Mouse (Mus musculus): ENCODE results near the gene U2af1l4.

U2af1l4 gene

DNA sequence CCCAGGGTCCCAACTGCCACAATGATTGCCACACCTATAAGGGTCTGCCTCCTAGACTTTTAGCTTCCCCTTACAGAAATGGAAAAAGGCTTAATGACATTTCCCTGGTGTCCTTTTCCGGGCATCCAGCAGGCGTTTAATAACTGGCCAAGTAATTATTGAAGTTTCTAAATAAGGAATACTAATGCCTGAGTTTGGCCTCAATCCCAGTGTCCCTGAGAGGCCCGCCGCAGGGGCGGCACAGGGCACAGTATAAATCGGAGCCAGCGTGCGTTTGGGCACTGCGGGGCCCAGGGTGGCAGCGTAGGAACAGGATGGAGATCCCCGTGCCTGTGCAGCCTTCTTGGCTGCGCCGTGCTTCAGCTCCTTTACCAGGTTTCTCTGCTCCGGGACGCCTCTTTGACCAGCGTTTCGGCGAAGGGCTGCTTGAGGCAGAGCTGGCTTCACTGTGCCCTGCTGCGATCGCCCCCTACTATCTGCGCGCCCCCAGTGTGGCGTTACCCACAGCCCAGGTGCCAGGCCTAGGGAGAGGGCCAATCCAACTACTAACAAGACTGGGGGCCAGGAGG, 10.0 kb upstream of the U2af1l4 start:
- DNase-seq, result peak; percentile 62 to 67

DNA sequence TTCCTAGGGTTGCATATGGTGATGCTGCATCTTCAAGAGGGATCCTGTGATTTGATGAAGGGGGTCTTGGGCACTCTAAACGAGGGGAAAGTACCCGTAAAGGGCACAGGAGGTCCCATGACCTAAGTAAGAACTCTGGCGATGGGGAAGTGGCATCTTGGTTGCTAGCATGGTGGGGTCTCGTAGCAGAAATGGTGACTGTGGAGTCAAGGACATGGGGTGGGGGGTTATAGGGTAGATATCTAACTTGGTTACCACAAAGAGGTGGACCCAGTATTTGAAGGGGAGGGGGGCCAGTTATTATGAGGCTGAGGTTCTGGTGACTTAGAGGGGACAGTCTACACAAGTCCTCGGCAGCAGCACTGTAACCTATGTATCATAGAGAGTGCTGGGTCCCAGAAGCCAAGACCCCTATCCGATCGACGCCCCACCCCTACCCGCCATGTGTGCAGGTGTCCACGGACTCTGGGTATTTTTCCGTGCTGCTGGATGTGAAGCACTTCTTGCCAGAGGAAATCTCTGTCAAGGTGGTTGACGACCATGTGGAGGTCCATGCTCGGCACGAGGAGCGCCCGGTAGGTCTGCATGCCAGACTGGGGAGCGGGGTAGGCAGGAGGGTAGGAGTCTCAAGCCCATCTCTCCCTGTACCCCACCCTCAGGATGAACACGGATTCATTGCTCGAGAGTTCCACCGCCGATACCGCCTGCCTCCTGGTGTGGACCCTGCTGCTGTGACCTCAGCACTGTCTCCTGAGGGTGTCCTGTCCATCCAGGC, 9.1 kb upstream of the U2af1l4 start:
- DNase-seq, result no peak

DNA sequence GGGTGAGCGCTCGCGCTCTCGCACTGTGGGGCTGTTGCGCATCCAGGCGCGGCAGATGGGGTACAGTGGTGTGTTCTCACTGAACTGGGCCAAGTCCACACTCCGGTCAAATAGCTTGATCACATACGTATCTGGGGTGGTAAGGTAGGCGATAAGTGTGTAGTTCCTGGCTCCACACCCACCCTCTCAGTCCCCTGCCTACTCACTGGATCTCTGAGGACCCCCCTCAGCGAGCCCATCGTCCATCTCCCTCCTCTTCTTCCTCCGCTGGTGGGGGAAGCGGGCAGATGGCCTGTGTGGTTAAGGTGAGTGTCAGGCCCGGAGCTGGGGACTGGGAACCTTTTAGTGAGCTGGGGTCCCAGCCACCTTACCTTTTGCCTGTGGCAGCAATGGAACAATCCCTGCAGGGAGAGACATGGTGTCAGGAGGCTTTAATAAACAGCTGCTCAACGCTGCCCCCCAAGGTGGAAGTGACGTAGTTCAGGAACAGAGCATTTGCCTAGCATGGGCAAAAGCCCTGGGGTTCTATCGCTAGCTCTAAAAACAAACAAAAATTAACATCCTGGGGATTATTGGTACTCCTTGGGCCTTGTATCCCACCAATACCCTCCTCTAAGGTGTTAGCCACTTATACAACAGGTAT, 6.1 kb upstream of the U2af1l4 start:
- DNase-seq, result no peak

DNA sequence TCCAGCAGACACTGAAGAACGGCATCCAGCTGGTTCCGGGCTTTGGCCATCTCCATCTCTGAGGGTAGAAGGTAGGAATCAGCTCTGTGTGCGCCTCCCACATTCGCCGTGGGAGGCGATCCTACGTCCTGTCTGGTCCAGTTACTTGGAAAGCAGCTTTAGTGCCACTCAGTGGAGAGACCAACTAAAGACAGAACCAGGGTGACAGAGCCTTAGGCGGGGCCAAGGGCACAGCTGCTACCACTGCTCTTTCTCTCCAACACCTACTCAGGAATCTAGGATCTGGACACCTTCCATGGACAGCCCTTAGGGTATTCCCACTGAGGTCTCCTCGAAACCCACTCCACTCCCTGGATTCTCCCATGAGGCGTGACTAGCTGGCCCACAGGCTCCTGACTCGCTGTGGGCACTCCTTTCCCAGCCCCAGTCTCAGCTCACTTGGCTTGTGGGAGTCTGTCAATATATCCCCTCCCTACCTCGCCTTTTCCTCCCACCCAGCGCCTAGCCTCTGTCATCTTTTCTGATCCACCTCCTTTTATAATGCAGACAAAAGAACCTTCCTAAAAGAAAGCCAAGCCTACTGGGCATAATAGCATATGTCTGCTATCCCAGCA, 5.1 kb upstream of the U2af1l4 start:
- DNase-seq, result no peak

DNA sequence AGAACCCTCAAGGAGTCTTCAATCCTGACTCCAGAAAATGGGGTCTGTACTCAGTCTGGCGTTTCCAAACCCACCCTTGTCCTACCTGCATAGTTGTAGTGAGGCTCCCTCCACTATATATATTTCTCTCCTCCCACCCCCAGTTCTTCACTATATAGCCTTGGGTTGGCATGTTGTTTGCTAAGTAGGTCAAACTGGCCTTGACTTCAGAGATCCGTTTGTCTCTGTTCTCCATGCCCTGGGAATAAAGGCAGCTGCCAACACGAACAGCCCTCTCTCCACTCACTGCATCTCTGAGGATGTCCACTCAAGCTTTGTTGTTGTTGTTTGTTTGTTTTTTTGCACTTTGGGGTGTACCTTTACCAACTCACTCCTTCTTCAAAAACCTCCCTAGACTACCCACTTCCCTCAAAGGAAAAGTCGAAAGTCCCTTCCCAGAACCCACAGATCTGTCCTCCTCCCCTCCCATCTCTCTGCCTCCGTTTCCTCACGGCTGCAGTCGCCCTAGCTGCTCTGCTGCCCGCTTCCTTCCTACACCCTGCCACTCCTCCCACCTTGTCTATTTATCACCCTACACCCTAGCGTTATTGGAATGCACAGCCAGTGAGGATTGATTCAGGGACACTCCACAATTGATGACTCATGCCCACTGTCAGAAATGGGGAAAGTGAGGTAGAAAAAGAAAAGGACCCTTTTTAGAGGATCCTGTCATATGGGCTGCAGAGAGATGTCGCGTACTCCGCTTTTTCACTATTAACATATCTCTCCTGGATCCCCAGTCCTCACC, 4.3 kb upstream of the U2af1l4 start:
- no peak for DNase-seq

DNA sequence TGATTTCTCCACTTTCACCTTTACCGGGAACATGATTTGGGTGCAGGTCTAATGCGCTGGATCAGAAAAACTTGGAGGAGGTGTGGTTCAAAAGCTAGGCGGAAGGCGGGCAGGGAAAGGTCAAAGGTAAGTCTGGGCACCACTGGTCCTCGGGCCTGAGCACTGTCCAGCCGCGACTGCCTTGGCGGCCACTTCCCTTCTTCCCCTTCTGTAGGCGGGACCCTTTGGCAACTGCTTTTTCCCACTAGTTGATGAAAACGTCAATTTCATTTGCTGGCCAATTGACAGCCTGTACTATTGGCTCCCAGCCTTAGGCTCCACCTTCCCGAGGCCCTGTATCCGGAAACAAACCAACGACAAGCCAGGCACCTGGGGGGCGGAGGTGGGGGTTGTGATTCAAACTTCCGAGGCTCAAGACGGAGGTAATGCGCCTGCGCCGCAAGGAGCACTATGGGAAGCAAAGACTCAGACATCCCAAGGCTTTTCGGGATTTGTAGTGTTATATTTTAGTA, 3.6 kb upstream of the U2af1l4 start, which contains the start of gene Lin37:
Gene Lin37 (minus strand): TSS at position 396 of the 512 bp plus-strand sequence.
- DNase-seq, result peak; percentile 98 to 99

DNA sequence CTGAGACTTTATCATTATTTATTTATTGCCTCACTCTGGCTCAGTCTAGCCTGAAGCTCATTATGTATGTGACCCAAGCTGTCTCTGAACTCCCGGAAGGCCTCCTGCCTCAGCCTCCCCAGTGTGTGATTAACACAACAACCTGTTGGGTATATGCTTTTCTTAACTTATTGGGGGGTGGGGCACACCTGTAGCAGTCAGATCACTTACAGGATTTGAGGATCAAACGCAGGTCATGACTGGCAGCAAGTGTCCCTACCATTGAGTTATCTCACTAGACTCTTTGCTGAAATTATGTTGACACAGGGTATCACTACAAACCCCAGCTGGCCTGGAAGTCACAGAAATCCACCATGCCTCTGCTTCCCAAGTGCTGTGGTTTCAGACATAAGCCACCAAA, 2.8 kb upstream of the U2af1l4 start:
- DNase-seq, result no peak

DNA sequence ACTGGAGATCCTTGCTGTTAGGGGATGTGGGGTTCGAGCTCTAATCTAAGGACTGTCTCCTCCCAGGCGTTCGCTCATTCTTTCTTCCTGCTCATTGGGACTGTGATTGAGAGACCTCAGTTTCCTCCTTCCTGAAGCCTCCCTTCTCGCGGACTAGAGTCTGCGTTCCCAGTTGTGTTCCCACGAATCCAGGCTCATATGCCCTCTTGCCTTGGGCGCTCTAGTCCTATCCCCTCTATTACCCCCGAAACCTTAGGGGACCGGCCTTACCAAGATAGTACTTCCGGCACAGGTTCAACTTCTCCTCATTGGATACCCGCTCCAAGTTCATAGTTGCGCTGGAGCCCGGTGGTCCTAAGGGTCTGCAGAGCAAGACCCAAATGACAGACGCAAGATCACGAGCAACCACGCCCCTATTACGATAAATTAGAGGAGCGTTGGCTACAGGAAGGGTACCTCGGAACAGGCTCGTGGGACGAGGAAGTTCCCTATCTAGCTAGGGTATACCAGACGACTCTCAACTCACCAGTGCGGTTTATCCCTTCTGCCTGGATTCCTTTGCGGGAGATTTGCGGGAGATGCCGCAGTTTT, 480 bp upstream of the U2af1l4 start:
- peak in 1 of 2 experiments; percentile 34 for DNase-seq

DNA sequence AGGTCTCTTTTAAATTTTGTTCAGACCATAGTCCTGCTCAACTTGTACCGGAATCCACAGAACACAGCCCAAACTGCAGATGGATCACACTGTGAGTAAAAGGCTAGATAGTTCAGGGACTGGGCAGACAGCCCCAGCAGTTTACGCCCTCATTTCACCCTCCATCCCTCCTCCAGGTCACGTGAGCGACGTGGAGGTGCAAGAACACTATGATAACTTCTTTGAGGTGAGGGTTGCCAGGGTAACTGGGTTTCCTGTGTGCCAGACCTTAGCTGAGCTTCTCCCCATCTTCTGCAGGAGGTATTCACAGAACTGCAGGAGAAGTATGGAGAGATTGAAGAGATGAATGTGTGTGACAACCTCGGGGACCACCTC, 792 bp downstream of the U2af1l4 start:
- DNase-seq, result no peak

DNA sequence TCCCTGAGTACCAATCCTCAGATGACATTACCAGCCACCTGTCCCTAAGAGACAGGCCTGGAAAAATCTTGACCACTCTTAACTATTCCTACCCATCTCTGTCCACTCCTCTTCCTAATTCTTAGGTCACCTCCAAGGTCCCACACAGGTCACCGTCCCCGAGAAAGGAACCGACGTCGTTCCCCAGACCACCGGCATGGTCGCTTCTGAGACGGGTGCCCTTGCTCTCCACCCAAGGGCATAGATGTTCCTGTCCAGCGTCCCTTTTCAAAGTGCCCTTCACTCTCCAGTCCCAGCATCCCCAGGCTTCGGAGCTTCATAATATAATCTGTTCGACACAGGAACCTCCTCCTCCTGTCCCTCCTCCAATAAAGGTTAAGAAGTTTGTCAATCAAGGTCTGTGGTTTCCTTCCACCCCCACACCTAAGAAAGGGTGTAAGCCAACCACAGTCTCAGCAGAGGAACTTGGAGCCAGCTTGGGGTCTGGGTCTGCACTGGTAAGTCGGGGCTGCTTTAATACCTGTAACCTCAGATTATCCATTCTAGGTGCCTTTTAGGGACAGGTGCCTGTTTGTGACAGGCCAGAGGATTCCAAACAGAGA, 2.0 kb downstream of the U2af1l4 start, which contains the start of gene Igflr1:
Gene Igflr1 (plus strand): TSS at position 458 of the 602 bp plus-strand sequence.
- no peak for DNase-seq

DNA sequence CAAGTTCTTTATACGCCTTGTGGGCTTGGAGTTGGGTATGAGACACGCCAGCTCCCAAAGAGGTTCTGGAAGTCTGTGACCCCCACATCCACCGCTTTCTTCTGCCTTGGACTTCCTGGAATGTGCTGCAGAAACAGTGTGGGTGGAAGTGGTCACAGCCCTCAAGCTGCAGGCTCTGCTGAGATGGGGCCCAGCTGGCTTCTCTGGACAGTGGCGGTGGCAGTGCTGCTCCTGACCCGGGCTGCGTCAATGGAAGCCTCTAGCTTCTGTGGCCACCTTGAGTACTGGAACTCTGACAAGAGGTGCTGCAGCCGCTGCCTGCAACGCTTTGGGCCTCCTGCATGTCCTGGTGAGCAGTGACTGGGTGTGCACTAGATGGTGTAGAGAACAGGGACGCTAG, 2.9 kb downstream of the U2af1l4 start:
- DNase-seq, result no peak

DNA sequence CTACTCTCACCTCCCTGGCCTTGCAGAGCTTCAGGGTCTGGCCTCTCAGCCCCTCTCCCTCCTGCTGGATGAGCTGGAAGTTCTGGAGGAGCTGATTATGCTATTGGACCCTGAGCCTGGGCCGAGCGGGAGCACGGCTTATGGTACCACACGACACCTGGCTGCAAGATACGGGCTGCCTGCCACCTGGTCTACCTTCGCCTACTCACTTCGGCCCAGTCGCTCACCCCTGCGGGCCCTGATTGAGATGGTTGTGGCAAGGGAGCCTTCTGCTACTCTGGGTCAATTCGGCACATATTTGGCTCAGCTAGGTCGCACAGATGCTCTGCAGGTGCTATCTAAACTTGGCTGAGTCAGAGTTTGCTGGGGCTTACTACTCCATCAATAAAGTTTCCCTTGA, 4.5 kb downstream of the U2af1l4 start:
- no peak for DNase-seq

DNA sequence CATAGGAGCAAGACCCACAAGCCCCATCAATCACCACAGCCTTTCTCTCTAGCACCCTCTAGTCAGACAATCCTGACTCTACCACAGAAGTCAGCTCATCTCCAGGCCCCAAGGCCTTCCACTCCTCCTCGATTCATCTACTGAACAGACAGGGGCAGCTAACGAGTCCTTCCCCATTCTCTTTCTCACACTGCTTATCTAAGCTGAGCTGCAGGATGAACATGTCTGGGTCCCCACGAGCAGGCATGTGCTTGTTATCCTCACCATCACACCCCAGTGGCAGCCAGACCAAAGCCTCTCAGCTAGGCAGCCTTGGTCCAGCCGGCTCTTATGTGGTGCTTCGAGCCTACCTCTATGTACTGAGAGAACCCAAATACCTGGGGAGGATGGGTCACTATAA, 9.3 kb downstream of the U2af1l4 start:
- DNase-seq, result no peak

DNA sequence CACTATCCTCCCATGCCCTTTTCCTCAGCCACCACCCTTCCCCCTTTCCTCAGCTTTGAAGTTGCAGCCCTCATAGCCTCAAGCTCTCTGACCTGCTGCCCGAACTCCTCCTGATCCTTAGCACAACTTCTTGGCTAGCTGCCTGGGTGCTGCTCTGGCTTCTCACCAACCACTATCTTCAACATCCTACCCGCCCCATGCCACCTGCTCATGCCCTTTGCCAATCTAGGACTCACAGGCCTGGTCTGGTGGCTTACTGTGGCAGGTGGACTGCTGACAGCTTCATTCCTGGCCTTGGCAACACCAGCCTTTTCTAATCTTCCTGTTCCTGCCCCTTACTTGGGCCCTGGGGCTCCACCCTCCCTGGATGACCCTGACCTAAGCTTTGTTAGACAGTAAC, 9.9 kb downstream of the U2af1l4 start:
- peak; percentile 85 for DNase-seq

DNA sequence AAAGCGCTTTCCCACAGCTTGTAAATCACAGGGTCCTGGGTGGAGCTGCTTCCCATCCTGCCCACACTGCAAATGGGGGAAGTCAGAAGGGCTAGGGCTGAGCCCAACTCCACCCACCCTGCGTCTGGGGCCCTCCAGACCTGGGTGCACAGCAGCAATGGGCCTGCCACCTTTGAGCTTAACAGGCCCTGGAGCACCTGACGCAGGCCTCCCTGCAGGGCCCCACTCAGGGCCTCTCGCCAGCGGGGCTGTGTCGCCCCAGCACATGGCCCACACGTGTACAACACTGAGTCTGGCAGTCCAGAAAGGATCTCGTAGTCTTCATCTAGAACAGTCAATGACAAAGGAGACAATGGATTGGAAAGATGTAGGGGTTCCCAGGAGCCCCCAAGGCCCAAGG, 16.8 kb downstream of the U2af1l4 start:
- no peak for DNase-seq

DNA sequence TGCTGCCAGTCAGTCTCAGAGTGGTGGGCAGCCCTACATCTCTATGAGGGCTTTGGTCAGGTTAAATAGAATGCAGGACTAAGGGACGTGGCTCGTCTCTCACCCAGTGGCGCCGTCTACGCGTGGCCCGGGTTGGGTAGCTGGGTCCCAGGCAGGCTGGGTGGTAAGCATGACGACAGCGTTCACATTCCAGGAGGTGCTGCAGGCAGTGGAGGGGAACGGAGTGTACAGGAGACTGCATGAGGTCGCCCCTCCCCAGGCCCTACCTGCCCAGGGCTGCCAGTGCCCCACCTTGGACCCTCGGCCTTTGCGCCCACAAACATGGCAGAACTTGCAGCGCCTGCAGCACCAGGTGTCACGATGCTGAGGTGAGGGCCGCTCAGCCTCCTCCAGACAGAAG, 18.4 kb downstream of the U2af1l4 start:
- no peak for DNase-seq

DNA sequence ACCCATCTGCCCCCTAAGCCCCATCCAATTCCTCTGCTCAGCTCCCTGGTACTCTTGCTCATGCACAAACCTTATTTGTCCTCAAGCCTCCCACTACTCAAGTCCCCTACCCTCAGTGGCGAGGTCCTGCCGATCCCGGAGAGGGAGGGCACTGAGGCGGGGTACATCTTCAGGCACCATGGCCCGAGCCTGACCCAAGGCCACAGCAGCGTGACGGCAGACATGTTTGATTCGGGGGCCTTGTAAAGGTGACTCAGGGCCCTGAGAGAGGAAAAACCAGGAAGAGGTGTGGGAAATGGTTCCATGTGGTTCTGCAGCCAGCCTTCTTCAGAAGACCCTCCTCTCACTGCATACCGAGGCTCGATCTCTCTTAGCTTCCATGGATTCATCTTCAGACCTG, 21.2 kb downstream of the U2af1l4 start:
- no peak for DNase-seq

DNA sequence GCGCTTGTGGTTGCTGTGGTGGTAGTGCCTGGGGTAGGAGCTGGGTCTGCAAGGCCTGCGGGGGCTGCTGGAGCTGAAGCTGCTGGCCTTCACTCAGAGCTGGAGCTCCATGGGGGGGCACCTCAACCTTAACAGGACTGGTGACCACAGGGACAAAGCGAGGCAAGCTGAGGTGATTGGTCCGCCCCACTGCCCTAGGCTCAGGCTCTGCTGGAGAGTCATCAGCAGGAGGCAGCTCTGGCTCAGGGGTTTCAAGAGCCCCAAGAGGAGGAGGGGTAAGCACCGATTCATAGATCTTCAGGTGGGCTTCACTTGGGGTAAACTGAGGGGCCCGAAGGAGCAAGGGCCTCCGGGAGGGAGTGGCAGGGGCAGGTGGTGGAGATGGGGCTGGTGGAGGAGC, 22.1 kb downstream of the U2af1l4 start:
- DNase-seq, result no peak

DNA sequence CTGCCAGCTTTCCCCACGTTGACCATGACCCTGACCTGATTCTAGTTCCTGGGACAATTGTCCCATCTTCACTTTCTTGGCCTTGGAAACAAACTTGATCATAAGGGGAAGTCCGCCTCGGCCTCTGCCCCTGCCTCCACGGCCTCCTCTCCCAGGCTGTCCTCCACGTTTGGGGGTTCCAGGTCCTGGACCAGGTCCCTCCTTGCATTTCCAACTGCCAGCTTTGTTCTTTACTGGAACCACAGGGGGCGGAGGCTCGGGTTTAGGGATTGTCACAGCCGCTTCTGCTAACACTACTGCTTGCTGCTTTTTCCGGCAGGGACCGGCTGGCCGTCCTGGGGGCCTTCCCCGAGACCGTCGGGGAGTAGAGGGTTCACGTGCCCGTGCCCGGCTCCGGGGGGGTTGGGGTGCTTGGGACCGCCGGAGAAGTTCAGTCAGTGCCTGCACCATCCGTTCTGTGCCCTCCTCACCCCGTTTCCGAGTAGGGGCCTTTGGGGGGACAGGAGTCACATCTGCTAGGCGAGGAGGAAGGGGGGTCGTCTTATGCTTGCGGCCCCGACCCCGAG, 23.4 kb downstream of the U2af1l4 start:
- DNase-seq, result no peak

DNA sequence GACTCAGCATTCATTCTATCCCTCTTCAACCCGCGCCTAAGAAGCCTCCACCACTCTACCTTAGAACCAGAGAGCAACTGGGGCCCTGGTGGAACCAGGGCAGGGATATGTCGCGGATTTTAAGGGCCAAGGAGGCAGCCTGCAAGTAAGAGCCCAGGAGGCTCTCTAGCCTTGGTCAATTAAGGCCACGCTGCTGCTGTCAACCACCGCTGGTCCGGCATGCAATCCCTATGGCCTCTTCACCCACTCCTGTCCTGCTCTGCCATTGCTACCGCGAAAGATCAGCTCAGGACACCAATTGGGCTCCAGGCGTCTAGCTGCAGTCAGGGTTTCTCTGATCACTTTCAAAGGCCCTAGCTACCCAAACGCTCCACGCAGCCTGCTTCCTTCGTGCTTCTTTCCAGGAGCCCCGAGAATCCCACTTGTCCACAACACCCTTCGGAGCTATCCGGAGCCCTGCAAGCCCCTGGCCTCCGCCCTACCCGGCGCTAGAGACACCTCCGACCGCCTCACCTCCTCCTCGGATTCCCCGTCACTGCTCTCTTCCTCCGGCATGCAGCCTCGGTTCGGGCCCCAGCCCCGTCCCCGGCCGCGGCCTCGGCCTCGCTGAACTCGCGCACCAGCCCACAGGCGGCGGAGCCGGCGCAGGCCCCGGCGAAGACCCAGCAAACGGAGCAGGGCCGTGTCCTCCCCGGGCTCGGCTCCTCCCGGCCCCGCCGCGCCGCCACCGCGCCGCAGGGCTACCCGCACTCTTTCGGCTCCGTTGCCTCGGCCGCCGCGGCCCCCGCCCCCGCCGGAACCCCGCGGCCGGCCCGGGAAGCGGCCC, 25.0 kb downstream of the U2af1l4 start:
- DNase-seq, result no peak

Data from cerebellum, postnatal 36 days (tissue).